Mouse (Mus musculus) adrenal gland, adult (tissue): ENCODE measurements around the gene Hspb9.

Experiments used
- DNase-seq, 2 experiments: peaks; one replicate each; pipeline ENCODE4 v3.0.0; 2022 to 2023; ENCODE audit warnings: low spot score in 1 of 2; ENCODE audit not compliant: inconsistent age in 2 of 2

Gene Hspb9

GRCm38 (mm10) chr11:100713735-100714533, at the start of gene Hspb9:
Hspb9 (plus strand) TSS chr11:100713850.
- peak; percentile 86 to 91 for DNase-seq

GRCm38 (mm10) chr11:100671049-100671448, 42.6 kb upstream of the Hspb9 start:
- no peak for DNase-seq

- no peak for DNase-seq
Observed at GRCm38 (mm10) chr11:100671956-100672355, 41.7 kb upstream of the Hspb9 start.

GRCm38 (mm10) chr11:100673169-100673568, 40.5 kb upstream of the Hspb9 start:
- DNase-seq: peak; percentile 66 to 81

- DNase-seq: no peak
Observed at GRCm38 (mm10) chr11:100677810-100678209, 35.8 kb upstream of the Hspb9 start.

GRCm38 (mm10) chr11:100681826-100682225, 31.8 kb upstream of the Hspb9 start:
- no peak for DNase-seq

GRCm38 (mm10) chr11:100682526-100682925, 31.1 kb upstream of the Hspb9 start:
- no peak for DNase-seq

GRCm38 (mm10) chr11:100684084-100684483, 29.6 kb upstream of the Hspb9 start:
- DNase-seq: no peak

GRCm38 (mm10) chr11:100685371-100685770, 28.3 kb upstream of the Hspb9 start:
- DNase-seq: no peak

- DNase-seq: no peak
Observed at GRCm38 (mm10) chr11:100687265-100687664, 26.4 kb upstream of the Hspb9 start.

- DNase-seq: no peak
Observed at GRCm38 (mm10) chr11:100688443-100688842, 25.2 kb upstream of the Hspb9 start.

- DNase-seq: no peak
Observed at GRCm38 (mm10) chr11:100690389-100690788, 23.3 kb upstream of the Hspb9 start.

GRCm38 (mm10) chr11:100692164-100692616, 21.5 kb upstream of the Hspb9 start, which contains the start of gene Zfp385c:
Zfp385c (minus strand) TSS chr11:100692455.
- DNase-seq: peak in 1 of 2 experiments; percentile 57

- peak in 1 of 2 experiments; percentile 37 for DNase-seq
Observed at GRCm38 (mm10) chr11:100693154-100693553, 20.5 kb upstream of the Hspb9 start.

- peak; percentile 78 to 94 for DNase-seq
Observed at GRCm38 (mm10) chr11:100694926-100695325, 18.7 kb upstream of the Hspb9 start.

GRCm38 (mm10) chr11:100697921-100698320, 15.7 kb upstream of the Hspb9 start:
- peak; percentile 84 to 89 for DNase-seq

- DNase-seq: no peak
Observed at GRCm38 (mm10) chr11:100700710-100701109, 12.9 kb upstream of the Hspb9 start.

- DNase-seq: peak; percentile 90 to 95
Observed at GRCm38 (mm10) chr11:100701301-100701700, 12.3 kb upstream of the Hspb9 start.

GRCm38 (mm10) chr11:100702081-100702851, 11.4 kb upstream of the Hspb9 start:
- DNase-seq: peak; percentile 81 to 93

GRCm38 (mm10) chr11:100702906-100703305, 10.7 kb upstream of the Hspb9 start:
- no peak for DNase-seq

GRCm38 (mm10) chr11:100703366-100703765, 10.3 kb upstream of the Hspb9 start:
- DNase-seq: peak in 1 of 2 experiments; percentile 68
